Mouse (Mus musculus): ENCODE results near the gene Ceacam14. TPM values are rescaled to one million over a fixed set of nuclear protein-coding genes. Genes with fewer than 3 reads are reported as not detected.

Gene Ceacam14
- polyA plus RNA-seq (2015; fragmentation: Nextera tagmentation; extraction: Ambion mirVana), result not detected in 2 replicates

DNA sequence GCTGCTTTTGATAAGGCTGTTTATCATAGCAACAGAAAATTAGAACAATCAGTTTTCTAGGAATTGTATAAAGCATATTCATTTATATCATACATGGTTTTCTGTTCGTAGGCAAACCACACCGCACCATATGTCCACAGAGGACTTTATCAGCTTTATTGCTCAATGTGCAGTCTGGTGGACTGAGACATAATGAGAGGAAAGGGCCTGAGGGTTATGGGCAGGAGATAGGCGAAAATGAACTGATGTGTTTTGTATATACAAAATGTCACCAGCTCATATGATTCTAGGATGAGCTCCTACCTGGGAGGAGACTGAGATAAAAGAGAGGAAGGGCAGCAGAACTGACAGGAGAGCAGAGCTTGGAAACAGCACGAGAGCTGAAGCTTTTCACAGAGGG lies at the start of gene Ceacam14:
TSS of gene Ceacam14 (plus strand) at position 301 of the 400 bp plus-strand sequence.
- Histone ChIP-seq H3K9me3 (replicated peaks; ENCODE audit: control insufficient read depth, low read length) (peaks cover 27% of the 10 kb centered on the region), H3K27me3 (ENCODE audit: control insufficient read depth, insufficient read depth, low read length) (no peaks in the 10 kb centered on the region), H3K27ac (ENCODE audit: low read length) (no peak within 1 kb of the TSS), H3K4me3 (ENCODE audit: low read length) (no peak within 1 kb of the TSS), H3K4me1 (ENCODE audit: control insufficient read depth, insufficient read depth, low read length) (no peaks in the 10 kb centered on the region), H3K36me3 (ENCODE audit: control insufficient read depth, insufficient read depth) (no peaks in the 10 kb centered on the region), H3K4me2 (ENCODE audit: low read depth, low read length) (no peak within 1 kb of the TSS), H3K9ac (ENCODE audit: low read length) (no peak within 1 kb of the TSS)
- ATAC-seq (replicated peaks; ENCODE audit: extremely low read depth, insufficient read depth, low FRiP score), result no peak
- WGBS, result 54% methylated on average over 4 of the region's 4 CpGs

Other genes starting within 250 kb of the Ceacam14 start
- gene Ceacam5, start 99.4 kb upstream of the Ceacam14 start, polyA plus RNA-seq (2015; fragmentation: Nextera tagmentation; extraction: Ambion mirVana), result not detected in 2 replicates
- not detected in 2 replicates for gene Gm5155, start 59.1 kb downstream of the Ceacam14 start, polyA plus RNA-seq (2015; fragmentation: Nextera tagmentation; extraction: Ambion mirVana)
- not detected in 2 replicates for gene Ceacam11, start 159.5 kb downstream of the Ceacam14 start, polyA plus RNA-seq (2015; fragmentation: Nextera tagmentation; extraction: Ambion mirVana)
- gene Ceacam13, start 197.3 kb downstream of the Ceacam14 start, polyA plus RNA-seq (2015; fragmentation: Nextera tagmentation; extraction: Ambion mirVana), result not detected in 2 replicates